ENCODE assay signal across 8 mouse cellular contexts in the genomic region with DNA sequence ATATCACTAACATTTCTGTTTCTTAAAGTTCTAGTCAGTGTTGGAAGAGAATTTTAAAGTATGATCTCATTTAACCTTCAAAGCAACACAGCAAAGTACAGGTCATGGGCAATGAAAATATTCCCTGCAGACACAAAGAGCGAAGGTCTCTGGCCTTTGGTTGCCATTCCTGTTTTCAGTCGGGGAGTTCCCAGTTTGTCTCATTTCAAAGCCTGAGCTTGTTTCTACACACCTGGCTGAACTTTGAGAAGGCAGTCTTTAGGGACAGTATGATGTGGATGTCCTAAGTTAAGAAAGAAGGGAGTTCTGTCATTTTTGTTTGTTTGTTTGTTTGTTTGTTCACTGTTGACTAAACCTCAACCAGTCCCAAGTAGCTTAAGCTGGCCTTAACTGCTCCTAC. TPM values are rescaled to one million over a fixed set of nuclear protein-coding genes. Genes with fewer than 3 reads are reported as not detected.
DNase-seq lines count a peak whose midpoint lies in the region; ATAC-seq and TF ChIP-seq lines count a peak whose summit lies in the region.

No protein-coding gene starts in this region.

- H3K27ac ChIP-seq in limb, embryonic 10.5 days, result peak overlapping the region; percentile 100
- peak overlapping the region; percentile 98 for H3K27ac ChIP-seq in small intestine, adult 2 months (ENCODE audit: insufficient read depth, low read depth, low read length)

- no peaks in the 10 kb centered on the region for H3K27me3 ChIP-seq in megakaryocyte, embryonic 14.5 days (replicated peaks)
- H3K27me3 ChIP-seq in limb, embryonic 10.5 days (ENCODE audit: low read depth, poor library complexity, severe bottlenecking), result no peaks in the 10 kb centered on the region
- no peaks in the 10 kb centered on the region for H3K27me3 ChIP-seq in small intestine, adult 2 months (ENCODE audit: control insufficient read depth, insufficient read depth, low read length)

- TF ChIP-seq CTCF in small intestine, adult 2 months (IDR thresholded peaks at IDR 0.05; ENCODE audit: extremely low read depth, insufficient read length, insufficient replicate concordance, low read depth, low read length), result no peak

- peak overlapping the region; percentile 95 for H3K4me3 ChIP-seq in megakaryocyte, embryonic 14.5 days (replicated peaks)
- peak overlapping the region; percentile 91 for H3K4me3 ChIP-seq in limb, embryonic 10.5 days
- peak overlapping the region; percentile 90 for H3K4me3 ChIP-seq in small intestine, adult 2 months (ENCODE audit: low read depth, low read length)

- TF ChIP-seq POLR2A in small intestine, adult 2 months (IDR thresholded peaks at IDR 0.05; ENCODE audit: low read depth, low read length), result no peak

- DNase-seq in adrenal gland, adult 8-10 months, result peak; percentile 39
- DNase-seq in adrenal gland, adult 18-20 months (ENCODE audit: low spot score in 2 of 2), result no peak
- DNase-seq in limb, embryonic 10.5 days (ENCODE audit: low spot score), result no peak
- no peak for DNase-seq in cerebellum, postnatal 4 days (ENCODE audit: low spot score in 2 of 2)
- no peak for DNase-seq in layer of hippocampus, adult 9-10 months (ENCODE audit: low spot score)

- ATAC-seq in megakaryocyte, adult 5-6 weeks (ENCODE audit: poor library complexity, severe bottlenecking), result no peak

- 63% methylated on average over 2 of the region's 2 CpGs for WGBS in limb, embryonic 10.5 days
- 38% methylated on average over 2 of the region's 2 CpGs for WGBS in small intestine, adult 2 months

- H3K9me3 ChIP-seq in megakaryocyte, embryonic 14.5 days, result no peaks in the 10 kb centered on the region
- no peaks in the 10 kb centered on the region for H3K9me3 ChIP-seq in limb, embryonic 10.5 days (replicated peaks)

- H3K4me1 ChIP-seq in megakaryocyte, embryonic 14.5 days, result peaks cover 27% of the 10 kb centered on the region
- H3K4me1 ChIP-seq in limb, embryonic 10.5 days, result peaks cover 25% of the 10 kb centered on the region
- H3K4me1 ChIP-seq in small intestine, adult 2 months (ENCODE audit: control insufficient read depth, insufficient read depth, insufficient read length, low read length), result peaks cover 14% of the 10 kb centered on the region; the same call in 1 of the 2 replicates

- H3K36me3 ChIP-seq in megakaryocyte, embryonic 14.5 days (replicated peaks; ENCODE audit: low read length), result no peaks in the 10 kb centered on the region
- no peaks in the 10 kb centered on the region for H3K36me3 ChIP-seq in limb, embryonic 10.5 days
- no peaks in the 10 kb centered on the region for H3K36me3 ChIP-seq in small intestine, adult 2 months (ENCODE audit: control insufficient read depth, insufficient read depth, low read length)

RNA-seq across cellular contexts. Expression of gene Prdm10, which starts 1.0 kb away (rescaled TPM):
- 10 to 100 TPM in 3 of 4 experiments, 1 to 10 TPM in 1; 7.9 to 10.8 (median 10.5) TPM for total RNA-seq in adrenal gland, adult 8-10 months (2022)
- 1 to 10 TPM; 7.5 to 9.2 TPM for total RNA-seq in adrenal gland, adult 18-20 months (2021)
- 0.40 and 0.84 TPM in 2 replicates for polyA plus RNA-seq in megakaryocyte, embryonic 14.5 days (2012; ENCODE audit: insufficient read depth, low replicate concordance)
- total RNA-seq in megakaryocyte, adult 5-6 weeks (2015), result 10.4 and 13.3 TPM in 2 replicates
- 8.3 and 9.4 TPM in 2 replicates for total RNA-seq in megakaryocyte, adult 5-6 weeks (2017)
- polyA plus RNA-seq in limb, embryonic 10.5 days (2016; fragmentation: Nextera tagmentation; extraction: Ambion mirVana), result 7.3 and 7.5 TPM in 2 replicates
- 4.4 and 9.3 TPM in 2 replicates for polyA plus RNA-seq in small intestine, adult 2 months (2012; rRNA removed)
